Mouse (Mus musculus): Measurements from ENCODE around the gene Olfr924. TPM values are rescaled to one million over a fixed set of nuclear protein-coding genes. Genes with fewer than 3 reads are reported as not detected.
"Not testable (repeated sequence)": the region's sequence is repeated elsewhere in the genome, so short reads cannot be mapped to it uniquely, and the experiment has no call there.

Gene Olfr924
- not detected in 2 replicates for polyA plus RNA-seq (2015; fragmentation: Nextera tagmentation; extraction: Ambion mirVana)

DNA sequence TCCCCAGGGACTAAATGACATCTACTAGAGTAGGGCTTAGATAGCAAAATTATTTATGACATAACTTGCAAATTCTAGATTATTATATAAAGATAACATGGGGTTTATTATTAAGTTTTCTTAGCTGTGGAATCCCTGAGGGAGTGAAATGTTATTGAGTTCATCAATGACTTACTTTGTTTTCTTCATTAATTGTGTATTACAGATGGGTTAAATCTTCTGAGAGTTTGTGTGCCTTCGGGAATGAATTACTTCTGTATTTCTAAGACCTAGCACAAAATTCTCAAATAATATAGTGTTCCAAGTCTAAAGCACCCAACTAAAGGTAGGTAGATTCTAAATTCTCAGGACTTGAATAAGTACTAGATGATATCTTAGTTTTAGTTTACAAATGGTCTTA lies at the start of gene Olfr924:
Gene Olfr924 (plus strand): TSS at position 301 of the 400 bp plus-strand sequence.
- 93% methylated on average over 1 of the region's 1 CpGs for WGBS
- no peak for ATAC-seq
- no peaks in the 10 kb centered on the region for H3K4me1 ChIP-seq (replicated peaks)

DNA sequence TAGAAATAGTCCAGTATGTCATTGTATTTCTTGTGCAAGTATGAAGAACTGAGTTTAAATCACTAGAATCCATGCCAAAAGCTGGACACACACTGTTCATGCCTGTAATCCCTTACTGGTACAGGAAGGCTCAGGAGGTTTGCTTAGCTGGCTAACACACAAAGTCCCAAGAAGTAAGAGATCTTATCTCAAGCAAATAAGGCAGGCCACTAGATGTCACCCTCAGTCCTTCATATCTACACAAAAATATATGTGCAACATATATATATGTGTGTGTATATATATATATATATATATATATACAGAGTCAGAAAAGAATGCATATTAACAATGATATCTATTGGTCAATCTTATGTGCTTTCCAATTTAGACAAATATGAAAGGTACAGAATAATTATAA lies 38.6 kb upstream of the Olfr924 start:
- Histone ChIP-seq H3K36me3 (no peaks in the 10 kb centered on the region), H3K4me2 (replicated peaks) (no peak overlapping the region), H3K9ac (replicated peaks) (no peak overlapping the region), H3K27ac (no peak overlapping the region), H3K9me3 (no peaks in the 10 kb centered on the region), H3K27me3 (no peaks in the 10 kb centered on the region), H3K4me3 (replicated peaks) (no peak overlapping the region), H3K4me1 (replicated peaks) (no peaks in the 10 kb centered on the region)
- no peak for ATAC-seq

More for the DNA sequence above, at the start of gene Olfr924:
- H3K27ac ChIP-seq, result no peak within 1 kb of the TSS
- no peaks in the 10 kb centered on the region for H3K36me3 ChIP-seq
- no peaks in the 10 kb centered on the region for H3K27me3 ChIP-seq
- H3K4me2 ChIP-seq (replicated peaks), result no peak within 1 kb of the TSS
- no peak within 1 kb of the TSS for H3K9ac ChIP-seq (replicated peaks)
- no peak within 1 kb of the TSS for H3K4me3 ChIP-seq (replicated peaks)
- no peaks in the 10 kb centered on the region for H3K9me3 ChIP-seq

DNA sequence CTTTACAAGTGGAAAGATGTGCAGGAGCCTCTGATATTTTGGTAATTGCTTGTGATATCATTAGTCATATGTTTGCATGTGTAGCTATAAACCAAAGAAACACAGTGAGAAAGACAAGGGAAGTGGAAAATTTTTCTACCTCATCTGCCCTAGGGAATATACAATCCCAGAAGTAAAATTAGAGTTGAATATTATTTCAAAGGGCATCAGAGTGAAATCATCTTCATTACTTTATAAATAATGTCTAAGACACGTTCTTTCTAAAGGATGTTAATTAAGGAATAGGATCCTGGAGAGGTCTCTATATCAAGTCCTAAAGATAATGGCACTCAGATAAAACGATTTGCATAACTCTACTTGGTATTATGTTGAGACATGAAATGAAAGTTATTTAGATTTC lies 29.9 kb upstream of the Olfr924 start, which contains the start of gene Olfr922:
Gene Olfr922 (plus strand): TSS at position 301 of the 400 bp plus-strand sequence.
- Histone ChIP-seq H3K9me3 (no peaks in the 10 kb centered on the region), H3K27me3 (no peaks in the 10 kb centered on the region), H3K27ac (no peak within 1 kb of the TSS), H3K4me1 (replicated peaks) (no peaks in the 10 kb centered on the region), H3K4me2 (replicated peaks) (no peak within 1 kb of the TSS), H3K36me3 (no peaks in the 10 kb centered on the region), H3K4me3 (replicated peaks) (no peak within 1 kb of the TSS), H3K9ac (replicated peaks) (no peak within 1 kb of the TSS)
- ATAC-seq, result no peak
- 79% methylated on average over 2 of the region's 2 CpGs for WGBS

DNA sequence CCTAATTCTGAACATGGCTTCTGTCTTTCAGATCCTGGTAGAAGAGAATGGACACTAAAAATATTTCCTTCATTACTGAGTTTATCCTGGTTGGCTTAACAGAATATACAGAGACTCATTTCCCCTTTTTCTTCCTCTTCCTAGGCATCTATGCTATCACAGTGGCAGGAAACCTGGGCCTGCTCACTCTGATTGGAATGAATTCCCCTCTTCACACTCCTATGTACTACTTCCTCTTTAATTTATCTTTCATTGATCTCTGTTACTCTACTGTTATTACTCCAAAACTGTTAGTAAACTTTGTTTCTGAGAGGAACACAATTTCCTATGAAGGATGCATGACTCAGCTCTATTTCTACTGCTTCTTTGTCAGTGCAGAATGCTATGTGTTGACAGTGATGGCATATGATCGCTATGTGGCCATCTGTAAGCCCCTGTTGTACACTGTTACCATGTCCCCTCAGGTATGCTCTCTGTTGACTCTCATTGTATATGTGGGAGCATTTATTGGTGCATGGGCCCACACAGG lies 28.7 kb upstream of the Olfr924 start:
- WGBS, result 88% methylated on average over 1 of the region's 1 CpGs
- Histone ChIP-seq H3K36me3 (no peaks in the 10 kb centered on the region), H3K27me3 (no peaks in the 10 kb centered on the region), H3K4me1 (replicated peaks) (no peaks in the 10 kb centered on the region), H3K9me3 (no peaks in the 10 kb centered on the region), H3K27ac (no peak overlapping the region), H3K4me2 (replicated peaks) (no peak overlapping the region), H3K9ac (replicated peaks) (no peak overlapping the region), H3K4me3 (replicated peaks) (no peak overlapping the region)
- ATAC-seq, result no peak

DNA sequence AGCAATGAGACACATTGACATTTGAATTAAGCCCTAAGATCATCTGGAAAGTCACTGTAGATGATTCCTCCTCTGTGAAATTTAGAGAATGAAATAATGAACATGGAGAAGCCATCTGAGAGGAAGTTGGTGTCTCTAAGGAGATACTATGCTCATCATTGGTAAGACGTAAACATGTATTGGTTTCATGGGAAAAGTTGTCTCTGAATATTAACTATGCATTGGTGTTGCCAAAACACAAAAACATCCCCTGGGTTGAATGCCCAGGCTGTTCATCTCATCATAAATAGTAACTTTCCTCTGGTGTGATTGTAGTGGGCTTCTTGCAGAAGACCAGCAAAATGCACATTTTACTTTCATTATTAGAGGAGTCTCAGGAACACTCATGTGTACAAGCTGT lies 18.0 kb upstream of the Olfr924 start, which contains the start of gene Olfr923:
Gene Olfr923 (plus strand): TSS at position 301 of the 400 bp plus-strand sequence.
- ATAC-seq, result no peak
- 88% methylated on average over 1 of the region's 1 CpGs for WGBS

DNA sequence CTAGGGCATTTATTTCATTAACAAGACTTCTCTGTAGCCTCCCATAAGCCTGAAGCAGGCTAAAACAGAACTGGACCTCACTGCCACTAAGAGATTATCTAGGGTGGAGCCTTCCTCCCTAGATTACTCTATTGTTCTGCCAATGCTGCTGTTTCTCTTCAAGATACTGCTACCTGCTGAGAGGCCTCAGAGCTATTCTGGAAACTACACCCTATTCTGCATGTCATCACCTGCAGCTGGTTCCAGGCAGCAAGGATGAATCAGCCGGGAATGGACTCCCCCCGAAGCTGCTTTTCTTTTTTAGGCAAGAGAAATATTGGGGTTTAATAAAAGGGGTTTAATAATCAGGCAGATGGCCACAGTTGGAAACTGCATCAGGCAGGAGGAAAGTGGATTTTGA lies 11.2 kb upstream of the Olfr924 start:
- H3K36me3 ChIP-seq, result no peaks in the 10 kb centered on the region
- no peaks in the 10 kb centered on the region for H3K4me1 ChIP-seq (replicated peaks)
- H3K4me2 ChIP-seq (replicated peaks), result no peak overlapping the region
- no peak overlapping the region for H3K27ac ChIP-seq
- H3K9ac ChIP-seq (replicated peaks), result no peak overlapping the region
- no peaks in the 10 kb centered on the region for H3K9me3 ChIP-seq
- WGBS, result 74% methylated on average over 2 of the region's 2 CpGs
- no peak overlapping the region for H3K4me3 ChIP-seq (replicated peaks)
- H3K27me3 ChIP-seq, result no peaks in the 10 kb centered on the region
- ATAC-seq, result no peak

More for the DNA sequence above, 18.0 kb upstream of the Olfr924 start, which contains the start of gene Olfr923:
- Histone ChIP-seq H3K9me3 (no peaks in the 10 kb centered on the region), H3K9ac (replicated peaks) (no peak within 1 kb of the TSS), H3K27me3 (no peaks in the 10 kb centered on the region), H3K36me3 (no peaks in the 10 kb centered on the region), H3K27ac (no peak within 1 kb of the TSS), H3K4me2 (replicated peaks) (no peak within 1 kb of the TSS), H3K4me3 (replicated peaks) (no peak within 1 kb of the TSS), H3K4me1 (replicated peaks) (no peaks in the 10 kb centered on the region)

DNA sequence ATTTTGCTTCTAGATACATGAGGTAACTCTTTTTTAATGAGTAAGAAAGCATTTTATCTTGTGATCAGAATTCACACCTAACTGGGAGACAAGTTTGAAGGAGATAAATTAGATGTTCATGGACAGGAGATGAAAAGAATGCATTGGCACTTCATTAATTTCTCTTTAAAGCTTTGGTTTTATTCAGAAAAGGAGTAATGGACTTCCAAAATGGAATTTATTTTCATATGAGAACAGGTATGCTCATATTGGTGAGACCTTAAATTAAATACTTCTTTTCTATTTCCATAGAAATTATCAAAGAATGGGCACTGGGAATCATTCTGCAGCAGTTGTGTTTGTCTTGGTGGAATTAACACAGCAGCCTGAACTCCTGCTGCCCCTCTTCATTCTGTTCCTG lies 10.5 kb downstream of the Olfr924 start, which contains the start of gene Olfr26:
Gene Olfr26 (plus strand): TSS at position 301 of the 400 bp plus-strand sequence.
- H3K4me2 ChIP-seq (replicated peaks), result no peak within 1 kb of the TSS
- H3K4me1 ChIP-seq (replicated peaks), result no peaks in the 10 kb centered on the region
- no peaks in the 10 kb centered on the region for H3K36me3 ChIP-seq
- H3K27ac ChIP-seq, result no peak within 1 kb of the TSS
- H3K27me3 ChIP-seq, result no peaks in the 10 kb centered on the region
- ATAC-seq, result no peak
- no peak within 1 kb of the TSS for H3K9ac ChIP-seq (replicated peaks)
- no peaks in the 10 kb centered on the region for H3K9me3 ChIP-seq
- no peak within 1 kb of the TSS for H3K4me3 ChIP-seq (replicated peaks)

DNA sequence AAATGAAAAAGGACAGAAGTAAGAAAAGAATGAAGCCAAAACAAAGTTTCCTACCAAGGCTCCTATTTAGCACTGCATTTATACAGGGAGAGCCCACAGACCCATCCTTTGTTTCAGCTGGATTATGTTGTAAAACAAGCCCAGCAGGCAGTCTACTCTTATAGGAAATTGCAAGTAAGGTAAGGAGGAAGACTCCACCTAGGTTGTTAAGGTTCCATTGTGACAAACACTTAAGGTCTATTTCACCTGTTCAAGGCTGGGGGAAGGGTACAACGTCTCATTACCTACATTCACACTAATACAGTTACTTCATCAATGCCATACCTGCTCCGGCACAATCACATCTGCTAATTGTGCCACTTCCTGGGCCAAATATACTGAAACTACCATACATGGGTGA lies 30.6 kb downstream of the Olfr924 start:
- H3K27me3 ChIP-seq; H3K4me1 ChIP-seq (replicated peaks); H3K9ac ChIP-seq (replicated peaks); H3K4me2 ChIP-seq (replicated peaks); H3K27ac ChIP-seq; ATAC-seq; H3K9me3 ChIP-seq; H3K36me3 ChIP-seq; H3K4me3 ChIP-seq (replicated peaks): not testable (repeated sequence)
- 74% methylated on average over 2 of the region's 2 CpGs for WGBS

DNA sequence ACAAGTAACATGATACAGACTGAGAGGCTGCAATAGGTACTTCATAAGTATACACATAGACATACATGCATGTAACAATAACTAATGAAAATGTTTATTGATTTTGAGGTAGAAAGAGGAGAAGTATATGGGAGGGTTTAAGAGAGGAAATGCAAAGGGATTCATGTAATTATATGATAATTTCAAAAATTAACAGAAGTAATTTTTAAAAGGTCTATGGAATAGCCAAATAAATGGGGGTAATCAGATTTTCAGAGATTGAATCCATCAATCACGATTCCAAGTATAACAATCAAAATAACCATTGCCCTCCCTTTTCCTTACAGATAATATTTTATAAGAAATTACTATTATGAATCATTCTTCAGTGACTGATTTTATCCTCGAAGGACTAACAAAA lies 32.6 kb downstream of the Olfr924 start, which contains the start of gene Olfr926:
Gene Olfr926 (plus strand): TSS at position 301 of the 400 bp plus-strand sequence.
- Histone ChIP-seq H3K9ac (replicated peaks) (no peak within 1 kb of the TSS), H3K9me3 (no peaks in the 10 kb centered on the region; the same call in 1 of the 2 replicates), H3K36me3 (no peaks in the 10 kb centered on the region), H3K27me3 (no peaks in the 10 kb centered on the region), H3K4me1 (replicated peaks) (no peaks in the 10 kb centered on the region), H3K4me3 (replicated peaks) (no peak within 1 kb of the TSS), H3K27ac (no peak within 1 kb of the TSS), H3K4me2 (replicated peaks) (no peak within 1 kb of the TSS)
- WGBS, result 97% methylated on average over 2 of the region's 2 CpGs
- no peak for ATAC-seq

Other genes starting within 250 kb of the Olfr924 start
- gene Olfr914, start 239.3 kb upstream of the Olfr924 start, polyA plus RNA-seq (2015; fragmentation: Nextera tagmentation; extraction: Ambion mirVana), result not detected in 2 replicates
- gene Olfr916, start 184.6 kb upstream of the Olfr924 start, polyA plus RNA-seq (2015; fragmentation: Nextera tagmentation; extraction: Ambion mirVana), result not detected in 2 replicates
- not detected in 2 replicates for gene Olfr917, start 178.6 kb upstream of the Olfr924 start, polyA plus RNA-seq (2015; fragmentation: Nextera tagmentation; extraction: Ambion mirVana)
- not detected in 2 replicates for gene Olfr918, start 169.8 kb upstream of the Olfr924 start, polyA plus RNA-seq (2015; fragmentation: Nextera tagmentation; extraction: Ambion mirVana)
- not detected in 2 replicates for gene Olfr919, start 140.8 kb upstream of the Olfr924 start, polyA plus RNA-seq (2015; fragmentation: Nextera tagmentation; extraction: Ambion mirVana)
- gene Vwa5a, start 126.2 kb upstream of the Olfr924 start, polyA plus RNA-seq (2015; fragmentation: Nextera tagmentation; extraction: Ambion mirVana), result 6.0 and 8.3 TPM in 2 replicates
- not detected in 2 replicates for gene Olfr920, start 92.2 kb upstream of the Olfr924 start, polyA plus RNA-seq (2015; fragmentation: Nextera tagmentation; extraction: Ambion mirVana)
- gene Olfr921, start 71.4 kb upstream of the Olfr924 start, polyA plus RNA-seq (2015; fragmentation: Nextera tagmentation; extraction: Ambion mirVana), result not detected in 2 replicates
- gene Olfr922, start 29.8 kb upstream of the Olfr924 start, polyA plus RNA-seq (2015; fragmentation: Nextera tagmentation; extraction: Ambion mirVana), result not detected in 2 replicates
- not detected in 2 replicates for gene Olfr923, start 17.9 kb upstream of the Olfr924 start, polyA plus RNA-seq (2015; fragmentation: Nextera tagmentation; extraction: Ambion mirVana)
- gene Olfr26, start 10.6 kb downstream of the Olfr924 start, polyA plus RNA-seq (2015; fragmentation: Nextera tagmentation; extraction: Ambion mirVana), result not detected in 2 replicates
- not detected in 2 replicates for gene Olfr926, start 32.7 kb downstream of the Olfr924 start, polyA plus RNA-seq (2015; fragmentation: Nextera tagmentation; extraction: Ambion mirVana)
- not detected in 2 replicates for gene Olfr930, start 85.4 kb downstream of the Olfr924 start, polyA plus RNA-seq (2015; fragmentation: Nextera tagmentation; extraction: Ambion mirVana)
- not detected in 2 replicates for gene Olfr933, start 127.9 kb downstream of the Olfr924 start, polyA plus RNA-seq (2015; fragmentation: Nextera tagmentation; extraction: Ambion mirVana)
- not detected in 2 replicates for gene Olfr934, start 143.9 kb downstream of the Olfr924 start, polyA plus RNA-seq (2015; fragmentation: Nextera tagmentation; extraction: Ambion mirVana)
- gene Olfr935, start 155.2 kb downstream of the Olfr924 start, polyA plus RNA-seq (2015; fragmentation: Nextera tagmentation; extraction: Ambion mirVana), result not detected in 2 replicates
- gene Olfr146, start 178.9 kb downstream of the Olfr924 start, polyA plus RNA-seq (2015; fragmentation: Nextera tagmentation; extraction: Ambion mirVana), result not detected in 2 replicates
- gene Olfr937, start 220.5 kb downstream of the Olfr924 start, polyA plus RNA-seq (2015; fragmentation: Nextera tagmentation; extraction: Ambion mirVana), result not detected in 2 replicates
- not detected in 2 replicates for gene Olfr938, start 234.4 kb downstream of the Olfr924 start, polyA plus RNA-seq (2015; fragmentation: Nextera tagmentation; extraction: Ambion mirVana)